Mouse (Mus musculus) CH12.LX (cell line): ENCODE data around the gene Cd86.

ENCODE experiments used
- BHLHE40 ChIP-seq: IDR thresholded peaks from 2 replicates; pipeline ENCODE4 v1.6.1; 2011; ENCODE audit warnings: mild to moderate bottlenecking, low read depth, low read length, improper control_type of control experiment
- CTCF ChIP-seq, 2 experiments: IDR thresholded peaks in 1 of 2; conservative IDR thresholded peaks in 1 of 2; 2 replicates each; pipeline ENCODE4 v1.5.1; 2011 to 2012; ENCODE audit warnings: low read depth in 2 of 2, low read length in 2 of 2, improper control_type of control experiment in 1 of 2, inconsistent platforms in 1 of 2, mild to moderate bottlenecking in 1 of 2, moderate library complexity in 1 of 2
- EP300 ChIP-seq: IDR thresholded peaks from 2 replicates; pipeline ENCODE4 v1.6.1; 2011; ENCODE audit warnings: low read length, improper control_type of control experiment
- HCFC1 ChIP-seq: IDR thresholded peaks from 2 replicates; pipeline ENCODE4 v1.6.1; 2012; ENCODE audit warnings: low read depth, mild to moderate bottlenecking, inconsistent platforms, low read length, improper control_type of control experiment
- MAX ChIP-seq: IDR thresholded peaks from 2 replicates; pipeline ENCODE4 v1.6.1; 2011; ENCODE audit warnings: low read length, improper control_type of control experiment
- NELFE ChIP-seq: IDR thresholded peaks from 2 replicates; pipeline ENCODE4 v1.6.1; 2011; ENCODE audit warnings: low read depth, low read length, improper control_type of control experiment
- PAX5 ChIP-seq: IDR thresholded peaks from 2 replicates; pipeline ENCODE4 v1.6.1; 2012; ENCODE audit warnings: low read length, inconsistent platforms, mixed read lengths
- POLR2A ChIP-seq: IDR thresholded peaks from 2 replicates; pipeline ENCODE4 v1.6.1; 2011; ENCODE audit warnings: low read depth, mild to moderate bottlenecking, improper control_type of control experiment, low read length
- USF1 ChIP-seq: IDR thresholded peaks from 2 replicates; pipeline ENCODE4 v1.6.1; 2014; ENCODE audit warnings: low read depth, mild to moderate bottlenecking, inconsistent platforms, low read length, improper control_type of control experiment
- USF2 ChIP-seq: conservative IDR thresholded peaks from 2 replicates; pipeline ENCODE4 v1.6.1; 2011; ENCODE audit warnings: low read depth, low read length, improper control_type of control experiment
- ZKSCAN1 ChIP-seq: IDR thresholded peaks from 2 replicates; pipeline ENCODE4 v1.6.1; 2012; ENCODE audit warnings: low read depth, inconsistent platforms, low read length, improper control_type of control experiment, borderline replicate concordance

DNA sequence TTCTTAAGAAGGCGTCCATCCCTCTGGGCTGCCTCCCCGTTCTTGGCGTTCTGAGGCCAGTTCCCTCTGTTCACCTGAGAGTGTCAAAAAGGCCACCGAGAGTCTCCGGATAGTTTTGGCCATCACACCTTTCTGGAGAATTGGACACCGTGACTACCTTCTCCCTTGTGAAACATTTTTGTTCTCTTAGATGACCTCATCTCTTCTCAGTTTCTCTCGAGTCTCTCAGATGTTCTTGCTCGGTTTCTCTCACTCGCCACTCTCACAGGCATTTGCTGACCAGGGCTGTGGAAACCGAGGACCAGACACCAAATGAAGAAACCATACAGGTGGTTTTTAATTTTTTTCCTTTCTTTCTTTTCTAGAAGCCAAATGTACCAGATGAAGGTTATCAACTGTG, 4.6 kb downstream of the Cd86 start:
- TF ChIP-seq CTCF (conservative IDR thresholded peaks at IDR 0.05 in 1 of 2, IDR thresholded peaks at IDR 0.05 in 1 of 2; ENCODE audit: low read depth in 2 of 2, low read length in 2 of 2), result no peak
- no peak for TF ChIP-seq USF1
- no peak for TF ChIP-seq ZKSCAN1
- TF ChIP-seq PAX5, result no peak
- no peak for TF ChIP-seq BHLHE40
- TF ChIP-seq POLR2A, result no peak
- TF ChIP-seq USF2, result no peak
- TF ChIP-seq EP300, result peak; percentile 49
- no peak for TF ChIP-seq MAX
- TF ChIP-seq HCFC1, result no peak
- TF ChIP-seq NELFE, result no peak
